In genomic region chr11:97024977-97025376, GRCm38 (mm10) we compare ENCODE assay signal across 10 mouse cellular contexts. TPM values are rescaled to one million over a fixed set of nuclear protein-coding genes. Genes with fewer than 3 reads are reported as not detected.
DNase-seq lines count a peak whose midpoint lies in the region; ATAC-seq lines count a peak whose summit lies in the region.
"Had no signal": no experiment of that assay in that cellular context is flagged by ENCODE, and none has a peak within 500 bp of the region (broad histone marks: within the 10 kb centered on the region; RNA-seq: fewer than 3 reads in every experiment).

No protein-coding gene starts in this region.

- H3K27me3 ChIP-seq in hindbrain, embryonic 10.5 days (ENCODE audit: insufficient read depth, poor library complexity, severe bottlenecking) = peaks cover 57% of the 10 kb centered on the region
- H3K27me3 ChIP-seq in hindbrain, embryonic 14.5 days (ENCODE audit: control insufficient read depth, insufficient read depth, low read length) = peaks cover 57% of the 10 kb centered on the region
- peaks cover 50% of the 10 kb centered on the region for H3K27me3 ChIP-seq in embryonic facial prominence, embryonic 14.5 days (replicated peaks; ENCODE audit: control insufficient read depth, insufficient read depth, low read length)
- H3K27me3 ChIP-seq in forebrain, embryonic 12.5 days = peaks cover 59% of the 10 kb centered on the region
- H3K27me3 ChIP-seq: Patski had no signal

- no peaks in the 10 kb centered on the region for H3K9me3 ChIP-seq in hindbrain, embryonic 10.5 days
- no peaks in the 10 kb centered on the region for H3K9me3 ChIP-seq in hindbrain, embryonic 14.5 days (ENCODE audit: control insufficient read depth, low read length)
- no peaks in the 10 kb centered on the region for H3K9me3 ChIP-seq in embryonic facial prominence, embryonic 14.5 days (ENCODE audit: control insufficient read depth, low read length)
- H3K9me3 ChIP-seq in forebrain, embryonic 12.5 days = no peaks in the 10 kb centered on the region
- H3K9me3 ChIP-seq: neural tube, embryonic 13.5 days had no signal

- H3K4me2 ChIP-seq in hindbrain, embryonic 14.5 days (replicated peaks) = no peak overlapping the region
- peak overlapping the region; percentile 60; the same call in 1 of the 2 replicates for H3K4me2 ChIP-seq in embryonic facial prominence, embryonic 14.5 days (ENCODE audit: low read depth, low read length)
- H3K4me2 ChIP-seq in forebrain, embryonic 12.5 days = no peak overlapping the region

- no peak for DNase-seq in hindbrain, embryonic 10.5 days (ENCODE audit: low spot score)
- no peak for DNase-seq in hindbrain, embryonic 14.5 days (ENCODE audit: low spot score)
- peak; percentile 57 to 65 for DNase-seq in urinary bladder, adult 18-20 months (ENCODE audit: low spot score in 2 of 2)
- DNase-seq in urinary bladder, postnatal 10 days (ENCODE audit: low spot score) = no peak
- no peak for DNase-seq in embryonic facial prominence, embryonic 14.5 days (ENCODE audit: low spot score)

- H3K9ac ChIP-seq in hindbrain, embryonic 14.5 days = no peak overlapping the region
- 0 out of 2 replicates have a peak overlapping the region, but pooled peaks have one; percentile 52 for H3K9ac ChIP-seq in embryonic facial prominence, embryonic 14.5 days (ENCODE audit: low read depth, low read length)
- H3K9ac ChIP-seq in forebrain, embryonic 12.5 days = no peak overlapping the region

- no peak overlapping the region for H3K4me3 ChIP-seq in hindbrain, embryonic 10.5 days
- H3K4me3 ChIP-seq in hindbrain, embryonic 14.5 days (replicated peaks; ENCODE audit: low read length) = no peak overlapping the region
- H3K4me3 ChIP-seq in embryonic facial prominence, embryonic 14.5 days (ENCODE audit: low read depth, low read length) = no peak overlapping the region
- H3K4me3 ChIP-seq in forebrain, embryonic 12.5 days (replicated peaks) = no peak overlapping the region

- ATAC-seq in hindbrain, embryonic 14.5 days (ENCODE audit: low FRiP score) = no peak
- no peak for ATAC-seq in embryonic facial prominence, embryonic 14.5 days (ENCODE audit: low read depth)
- no peak for ATAC-seq in megakaryocyte-erythroid progenitor cell, adult 5-6 weeks (replicated peaks; ENCODE audit: low FRiP score, low TSS enrichment, poor library complexity, severe bottlenecking)
- ATAC-seq in forebrain, embryonic 12.5 days (ENCODE audit: low FRiP score) = no peak

- H3K36me3 ChIP-seq in hindbrain, embryonic 10.5 days = no peaks in the 10 kb centered on the region
- no peaks in the 10 kb centered on the region for H3K36me3 ChIP-seq in hindbrain, embryonic 14.5 days (replicated peaks; ENCODE audit: control insufficient read depth, insufficient read depth)
- H3K36me3 ChIP-seq in embryonic facial prominence, embryonic 14.5 days (ENCODE audit: control insufficient read depth, insufficient read depth, low read length) = no peaks in the 10 kb centered on the region
- no peaks in the 10 kb centered on the region for H3K36me3 ChIP-seq in forebrain, embryonic 12.5 days (replicated peaks)
- H3K36me3 ChIP-seq: neural tube, embryonic 13.5 days had no signal

- WGBS in hindbrain, embryonic 10.5 days = 9% methylated on average over 10 of the region's 10 CpGs
- 22% methylated on average over 10 of the region's 10 CpGs for WGBS in hindbrain, embryonic 14.5 days
- whole genome bisulfite sequencing in embryonic facial prominence, embryonic 14.5 days = 28% methylated on average over 10 of the region's 10 CpGs
- WGBS in forebrain, embryonic 12.5 days = 21% methylated on average over 10 of the region's 10 CpGs

- peak overlapping the region; percentile 81; the same call in 1 of the 2 replicates for H3K27ac ChIP-seq in hindbrain, embryonic 10.5 days
- no peak overlapping the region for H3K27ac ChIP-seq in hindbrain, embryonic 14.5 days
- no peak overlapping the region for H3K27ac ChIP-seq in embryonic facial prominence, embryonic 14.5 days (replicated peaks; ENCODE audit: low read depth, low read length)
- no peak overlapping the region for H3K27ac ChIP-seq in forebrain, embryonic 12.5 days
- H3K27ac ChIP-seq: neural tube, embryonic 13.5 days had no signal

- peaks cover 52% of the 10 kb centered on the region for H3K4me1 ChIP-seq in hindbrain, embryonic 10.5 days (replicated peaks)
- peaks cover 12% of the 10 kb centered on the region; the same call in 1 of the 2 replicates for H3K4me1 ChIP-seq in hindbrain, embryonic 14.5 days (replicated peaks; ENCODE audit: control insufficient read depth, insufficient read depth, low read length)
- peaks cover 7% of the 10 kb centered on the region for H3K4me1 ChIP-seq in embryonic facial prominence, embryonic 14.5 days (ENCODE audit: control insufficient read depth, insufficient read depth, low read length)
- peaks cover 32% of the 10 kb centered on the region for H3K4me1 ChIP-seq in forebrain, embryonic 12.5 days

RNA-seq across cellular contexts. Expression of gene Scrn2, which starts 4.8 kb away (rescaled TPM):
- 38.3 and 39.4 TPM in 2 replicates for polyA plus RNA-seq in hindbrain, embryonic 10.5 days (2016; fragmentation: Nextera tagmentation; extraction: Ambion mirVana)
- polyA plus RNA-seq in hindbrain, embryonic 14.5 days (2014; fragmentation: Nextera tagmentation; extraction: Ambion mirVana) = 11.5 and 12.7 TPM in 2 replicates
- polyA plus RNA-seq in embryonic facial prominence, embryonic 14.5 days (2014; fragmentation: Nextera tagmentation; extraction: Ambion mirVana) = 14.7 and 16.1 TPM in 2 replicates
- total RNA-seq in megakaryocyte-erythroid progenitor cell, adult 5-6 weeks (2014; fragmentation: Nextera tagmentation) = 12.4 and 17.7 TPM in 2 replicates
- 26.1 and 32.6 TPM in 2 replicates for total RNA-seq in megakaryocyte-erythroid progenitor cell, adult 5-6 weeks (2017)
- 26.0 and 28.0 TPM in 2 replicates for polyA plus RNA-seq in forebrain, embryonic 12.5 days (2016; fragmentation: Nextera tagmentation; extraction: Ambion mirVana)

RNA-seq across cellular contexts. Expression of gene Sp6, which starts 11.8 kb away (rescaled TPM):
- 1.6 and 2.3 TPM in 2 replicates for polyA plus RNA-seq in hindbrain, embryonic 10.5 days (2016; fragmentation: Nextera tagmentation; extraction: Ambion mirVana)
- polyA plus RNA-seq in hindbrain, embryonic 14.5 days (2014; fragmentation: Nextera tagmentation; extraction: Ambion mirVana) = 0.09 and 0.16 TPM in 2 replicates
- polyA plus RNA-seq in embryonic facial prominence, embryonic 14.5 days (2014; fragmentation: Nextera tagmentation; extraction: Ambion mirVana) = 2.1 and 2.9 TPM in 2 replicates
- total RNA-seq in megakaryocyte-erythroid progenitor cell, adult 5-6 weeks (2014; fragmentation: Nextera tagmentation) = 0.28 TPM in 1 of 2 replicates, not detected in the other
- 0.38 TPM in 1 of 2 replicates, not detected in the other for total RNA-seq in megakaryocyte-erythroid progenitor cell, adult 5-6 weeks (2017)
- 0.26 and 0.51 TPM in 2 replicates for polyA plus RNA-seq in forebrain, embryonic 12.5 days (2016; fragmentation: Nextera tagmentation; extraction: Ambion mirVana)
- polyA plus RNA-seq: hindbrain, embryonic 11.5 days had no signal

RNA-seq across cellular contexts. Expression of gene Lrrc46, which starts 16.2 kb away (rescaled TPM):
- polyA plus RNA-seq in hindbrain, embryonic 10.5 days (2016; fragmentation: Nextera tagmentation; extraction: Ambion mirVana) = 3.5 and 6.8 TPM in 2 replicates
- polyA plus RNA-seq in hindbrain, embryonic 14.5 days (2014; fragmentation: Nextera tagmentation; extraction: Ambion mirVana) = 2.6 and 4.3 TPM in 2 replicates
- polyA plus RNA-seq in embryonic facial prominence, embryonic 14.5 days (2014; fragmentation: Nextera tagmentation; extraction: Ambion mirVana) = 2.5 and 7.3 TPM in 2 replicates
- 1.7 TPM in 1 of 2 replicates, not detected in the other for total RNA-seq in megakaryocyte-erythroid progenitor cell, adult 5-6 weeks (2014; fragmentation: Nextera tagmentation)
- total RNA-seq in megakaryocyte-erythroid progenitor cell, adult 5-6 weeks (2017) = 0.11 TPM in 1 of 2 replicates, not detected in the other
- polyA plus RNA-seq in forebrain, embryonic 12.5 days (2016; fragmentation: Nextera tagmentation; extraction: Ambion mirVana) = 2.3 and 3.2 TPM in 2 replicates

RNA-seq across cellular contexts. Expression of gene Mrpl10, which starts 16.4 kb away (rescaled TPM):
- 78.9 and 80.7 TPM in 2 replicates for polyA plus RNA-seq in hindbrain, embryonic 10.5 days (2016; fragmentation: Nextera tagmentation; extraction: Ambion mirVana)
- polyA plus RNA-seq in hindbrain, embryonic 14.5 days (2014; fragmentation: Nextera tagmentation; extraction: Ambion mirVana) = 60.5 TPM in 2 replicates
- 68.9 and 78.1 TPM in 2 replicates for polyA plus RNA-seq in embryonic facial prominence, embryonic 14.5 days (2014; fragmentation: Nextera tagmentation; extraction: Ambion mirVana)
- total RNA-seq in megakaryocyte-erythroid progenitor cell, adult 5-6 weeks (2014; fragmentation: Nextera tagmentation) = 38.6 and 49.6 TPM in 2 replicates
- total RNA-seq in megakaryocyte-erythroid progenitor cell, adult 5-6 weeks (2017) = 23.6 and 24.8 TPM in 2 replicates
- 64.0 and 65.8 TPM in 2 replicates for polyA plus RNA-seq in forebrain, embryonic 12.5 days (2016; fragmentation: Nextera tagmentation; extraction: Ambion mirVana)

RNA-seq across cellular contexts. Expression of gene Osbpl7, which starts 25.5 kb away (rescaled TPM):
- polyA plus RNA-seq in hindbrain, embryonic 10.5 days (2016; fragmentation: Nextera tagmentation; extraction: Ambion mirVana) = 9.4 and 10.7 TPM in 2 replicates
- polyA plus RNA-seq in hindbrain, embryonic 14.5 days (2014; fragmentation: Nextera tagmentation; extraction: Ambion mirVana) = 6.3 and 7.9 TPM in 2 replicates
- polyA plus RNA-seq in embryonic facial prominence, embryonic 14.5 days (2014; fragmentation: Nextera tagmentation; extraction: Ambion mirVana) = 5.0 and 7.1 TPM in 2 replicates
- total RNA-seq in megakaryocyte-erythroid progenitor cell, adult 5-6 weeks (2014; fragmentation: Nextera tagmentation) = 14.2 and 15.0 TPM in 2 replicates
- 23.5 and 25.3 TPM in 2 replicates for total RNA-seq in megakaryocyte-erythroid progenitor cell, adult 5-6 weeks (2017)
- 8.2 and 8.7 TPM in 2 replicates for polyA plus RNA-seq in forebrain, embryonic 12.5 days (2016; fragmentation: Nextera tagmentation; extraction: Ambion mirVana)

Comparison
In these comparisons a context has a peak if more than half of its experiments do, and no peak if none do; other contexts are left out.
1. DNase-seq: peak in urinary bladder, adult 18-20 months (2 of 2); none in hindbrain, embryonic 10.5 days (single experiment), hindbrain, embryonic 14.5 days (single experiment), urinary bladder, postnatal 10 days (single experiment) and embryonic facial prominence, embryonic 14.5 days (single experiment).